Mouse (Mus musculus): ENCODE data around the gene Tmem210.

DNA sequence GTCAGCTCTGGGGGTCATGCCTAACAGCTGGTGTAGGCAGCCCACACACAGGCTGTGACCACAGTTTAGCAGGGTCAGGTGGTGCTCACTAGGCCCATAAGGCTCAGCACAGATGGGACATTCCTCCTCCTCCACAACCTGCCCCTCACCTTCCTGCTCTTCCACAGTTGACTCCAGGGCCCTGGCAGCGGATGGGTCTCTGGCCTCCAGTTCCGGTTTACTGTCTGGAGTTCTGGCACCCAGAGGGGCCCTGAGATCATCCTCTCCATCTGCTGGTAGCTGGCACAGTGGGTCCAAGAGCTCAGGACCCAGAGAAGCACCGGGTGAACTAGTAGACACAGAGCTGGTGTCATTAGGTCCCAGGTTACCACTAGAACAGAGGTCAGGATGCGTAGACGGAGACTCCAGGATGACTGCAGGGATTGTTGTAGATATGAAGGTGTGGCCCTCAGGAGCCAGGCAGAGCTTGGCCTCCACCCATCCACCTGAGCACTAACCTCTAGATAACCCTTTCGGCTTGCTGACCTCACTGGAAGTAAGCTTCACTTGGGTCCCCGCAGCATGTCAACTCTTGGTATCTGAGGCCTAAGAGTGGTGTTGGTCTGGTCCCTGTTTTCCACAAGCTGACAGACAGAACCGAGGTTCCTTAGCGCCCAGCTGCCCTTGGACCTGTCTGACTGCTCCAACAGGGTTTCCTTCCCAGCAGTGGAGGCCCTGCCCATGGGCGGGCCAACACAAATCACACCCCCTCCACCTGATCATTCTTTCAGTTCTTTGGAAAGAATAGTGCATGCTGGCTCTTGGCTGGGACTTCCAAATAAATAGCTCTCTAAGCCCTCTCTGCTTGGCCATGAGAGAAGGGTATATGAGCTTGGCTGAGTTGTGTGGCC is 41.5 kb upstream of the Tmem210 start, which contains the start of gene AL732309.1:
- TF ChIP-seq CTCF (conservative IDR thresholded peaks at IDR 0.05; ENCODE audit: insufficient read depth, insufficient read length, low read depth, low read length), result no peak
- no peak for TF ChIP-seq POLR2A (IDR thresholded peaks at IDR 0.05; ENCODE audit: low read depth, low read length)
